Mouse (Mus musculus): ENCODE data around the gene Rfpl4. TPM values are rescaled to one million over a fixed set of nuclear protein-coding genes. Genes with fewer than 3 reads are reported as not detected.
A peak's percentile ranks its signal among the peaks of the same experiment; 100 is the strongest.
"Not testable (repeated sequence)": the region's sequence is repeated elsewhere in the genome, so short reads cannot be mapped to it uniquely, and the experiment has no call there.

Gene Rfpl4
- not detected for total RNA-seq (2021)

GRCm38 (mm10) chr7:5116850-5117249 is at the start of gene Rfpl4:
Gene Rfpl4 (minus strand): TSS chr7:5116950.
- no peak for DNase-seq

GRCm38 (mm10) chr7:5149570-5149969 is 32.8 kb upstream of the Rfpl4 start, which contains the start of gene Vmn1r55:
Gene Vmn1r55 (minus strand): TSS chr7:5149670.
- not testable (repeated sequence) for DNase-seq

- DNase-seq = peak; percentile 90
Observed at GRCm38 (mm10) chr7:5125549-5126406, 9.0 kb upstream of the Rfpl4 start, which contains the start of gene Rasl2-9. Gene Rasl2-9 (minus strand): TSS chr7:5125950.

GRCm38 (mm10) chr7:5125078-5125477 is 8.3 kb upstream of the Rfpl4 start:
- DNase-seq = peak; percentile 62

- no peak for DNase-seq
Observed at GRCm38 (mm10) chr7:5112701-5113100, 4.0 kb downstream of the Rfpl4 start.

GRCm38 (mm10) chr7:5109301-5109700 is 7.4 kb downstream of the Rfpl4 start:
- DNase-seq = no peak

GRCm38 (mm10) chr7:5108272-5108671 is 8.5 kb downstream of the Rfpl4 start:
- no peak for DNase-seq

- DNase-seq = no peak
Observed at GRCm38 (mm10) chr7:5102564-5102963, 14.2 kb downstream of the Rfpl4 start.

GRCm38 (mm10) chr7:5101066-5101663 is 15.6 kb downstream of the Rfpl4 start:
- no peak for DNase-seq

- no peak for DNase-seq
Observed at GRCm38 (mm10) chr7:5099796-5100195, 17.0 kb downstream of the Rfpl4 start.

- no peak for DNase-seq
Observed at GRCm38 (mm10) chr7:5098769-5099168, 18.0 kb downstream of the Rfpl4 start.

GRCm38 (mm10) chr7:5092831-5093510 is 23.8 kb downstream of the Rfpl4 start:
- DNase-seq = peak; percentile 53

- no peak for DNase-seq
Observed at GRCm38 (mm10) chr7:5092381-5092780, 24.4 kb downstream of the Rfpl4 start.

- no peak for DNase-seq
Observed at GRCm38 (mm10) chr7:5091008-5091728, 25.6 kb downstream of the Rfpl4 start.

- DNase-seq = no peak
Observed at GRCm38 (mm10) chr7:5089853-5090252, 26.9 kb downstream of the Rfpl4 start.

- no peak for DNase-seq
Observed at GRCm38 (mm10) chr7:5087886-5088285, 28.9 kb downstream of the Rfpl4 start.

GRCm38 (mm10) chr7:5086921-5087440 is 29.8 kb downstream of the Rfpl4 start:
- no peak for DNase-seq

- no peak for DNase-seq
Observed at GRCm38 (mm10) chr7:5085512-5085911, 31.2 kb downstream of the Rfpl4 start.

- DNase-seq = no peak
Observed at GRCm38 (mm10) chr7:5083325-5084105, 33.2 kb downstream of the Rfpl4 start.

- DNase-seq = no peak
Observed at GRCm38 (mm10) chr7:5081939-5082338, 34.8 kb downstream of the Rfpl4 start.

GRCm38 (mm10) chr7:5081241-5081640 is 35.5 kb downstream of the Rfpl4 start:
- no peak for DNase-seq

All from heart, postnatal 4 days (tissue).